In genomic region chr15:51504016-51504760, GRCm38 (mm10) we compare ENCODE assay signal across 21 mouse cellular contexts.
DNase-seq lines count a peak whose midpoint lies in the region; ATAC-seq and TF ChIP-seq lines count a peak whose summit lies in the region.
"Had no signal": no experiment of that assay in that cellular context is flagged by ENCODE, and none has a peak within 500 bp of the region (broad histone marks: within the 10 kb centered on the region; RNA-seq: fewer than 3 reads in every experiment).

No protein-coding gene starts in this region.

- H3K4me2 ChIP-seq in midbrain, embryonic 14.5 days (ENCODE audit: low read length): no peak overlapping the region
- H3K4me2 ChIP-seq in midbrain, embryonic 16.5 days (ENCODE audit: low read length): no peak overlapping the region
- H3K4me2 ChIP-seq in embryonic facial prominence, embryonic 13.5 days: no peak overlapping the region
- no peak overlapping the region for H3K4me2 ChIP-seq in limb, embryonic 14.5 days (replicated peaks; ENCODE audit: low read depth, low read length, severe bottlenecking)
- H3K4me2 ChIP-seq: liver, embryonic 12.5 days; neural tube, embryonic 12.5 days had no signal

- DNase-seq in embryo, embryonic 10 days (ENCODE audit: low spot score): peak; percentile 10
- DNase-seq in embryo, embryonic 9.5 days (ENCODE audit: extremely low spot score): no peak
- peak; percentile 8 for DNase-seq in midbrain, embryonic 14.5 days
- DNase-seq in limb, embryonic 14.5 days (ENCODE audit: low spot score): peak; percentile 5
- DNase-seq in spleen, adult 12 weeks (ENCODE audit: low spot score): no peak
- DNase-seq in urinary bladder, postnatal 10 days (ENCODE audit: low spot score): no peak
- DNase-seq: adrenal gland, postnatal 36 days; cerebellum, adult 9-10 months; gastrocnemius, postnatal 36 days; kidney, adult 11 months; lung, postnatal 10 days; right cerebral cortex, postnatal 4 days had no signal

- H3K9ac ChIP-seq in midbrain, embryonic 14.5 days (replicated peaks; ENCODE audit: low read length): no peak overlapping the region
- H3K9ac ChIP-seq in midbrain, embryonic 16.5 days (ENCODE audit: low read depth, low read length): no peak overlapping the region
- no peak overlapping the region for H3K9ac ChIP-seq in embryonic facial prominence, embryonic 13.5 days
- no peak overlapping the region for H3K9ac ChIP-seq in limb, embryonic 14.5 days (ENCODE audit: low read depth, low read length, severe bottlenecking)
- H3K9ac ChIP-seq: embryonic facial prominence, embryonic 15.5 days; liver, embryonic 12.5 days; neural tube, embryonic 12.5 days had no signal

- peaks cover 14% of the 10 kb centered on the region; the same call in 1 of the 2 replicates for H3K4me1 ChIP-seq in midbrain, embryonic 14.5 days (ENCODE audit: control insufficient read depth, insufficient read depth, low read length)
- peaks cover 6% of the 10 kb centered on the region for H3K4me1 ChIP-seq in midbrain, embryonic 16.5 days (ENCODE audit: control insufficient read depth, insufficient read depth, low read length)
- H3K4me1 ChIP-seq in embryonic facial prominence, embryonic 13.5 days: peaks cover 22% of the 10 kb centered on the region
- peaks cover 29% of the 10 kb centered on the region for H3K4me1 ChIP-seq in limb, embryonic 14.5 days (ENCODE audit: control insufficient read depth, insufficient read depth, low read length)
- H3K4me1 ChIP-seq: liver, embryonic 12.5 days; megakaryocyte, embryonic 14.5 days; neural tube, embryonic 12.5 days had no signal

- no peaks in the 10 kb centered on the region for H3K9me3 ChIP-seq in midbrain, embryonic 14.5 days (ENCODE audit: control insufficient read depth, low read length)
- no peaks in the 10 kb centered on the region for H3K9me3 ChIP-seq in midbrain, embryonic 16.5 days (replicated peaks; ENCODE audit: control insufficient read depth, low read length, poor library complexity, severe bottlenecking)
- H3K9me3 ChIP-seq in embryonic facial prominence, embryonic 13.5 days: no peaks in the 10 kb centered on the region
- no peaks in the 10 kb centered on the region for H3K9me3 ChIP-seq in limb, embryonic 14.5 days (ENCODE audit: control insufficient read depth, low read length)
- H3K9me3 ChIP-seq: embryonic facial prominence, embryonic 15.5 days; liver, embryonic 12.5 days; megakaryocyte, embryonic 14.5 days; neural tube, embryonic 12.5 days had no signal

- no peaks in the 10 kb centered on the region for H3K27me3 ChIP-seq in midbrain, embryonic 14.5 days (ENCODE audit: control insufficient read depth, insufficient read depth, low read length)
- no peaks in the 10 kb centered on the region for H3K27me3 ChIP-seq in midbrain, embryonic 16.5 days (ENCODE audit: control insufficient read depth, insufficient read depth, low read depth, low read length)
- H3K27me3 ChIP-seq in embryonic facial prominence, embryonic 13.5 days: no peaks in the 10 kb centered on the region
- H3K27me3 ChIP-seq in limb, embryonic 14.5 days (ENCODE audit: control insufficient read depth, insufficient read depth, low read length): no peaks in the 10 kb centered on the region
- H3K27me3 ChIP-seq: CH12.LX; embryonic facial prominence, embryonic 15.5 days; liver, embryonic 12.5 days; megakaryocyte, embryonic 14.5 days; neural tube, embryonic 12.5 days had no signal

- no peaks in the 10 kb centered on the region for H3K36me3 ChIP-seq in midbrain, embryonic 14.5 days (ENCODE audit: control insufficient read depth, insufficient read depth, low read length)
- H3K36me3 ChIP-seq in midbrain, embryonic 16.5 days (ENCODE audit: control insufficient read depth, insufficient read depth, low read length): no peaks in the 10 kb centered on the region
- H3K36me3 ChIP-seq in embryonic facial prominence, embryonic 13.5 days: no peaks in the 10 kb centered on the region
- H3K36me3 ChIP-seq in limb, embryonic 14.5 days (ENCODE audit: control insufficient read depth, insufficient read depth, low read length): no peaks in the 10 kb centered on the region
- H3K36me3 ChIP-seq: embryonic facial prominence, embryonic 15.5 days; liver, embryonic 12.5 days; neural tube, embryonic 12.5 days had no signal

- no peak overlapping the region for H3K4me3 ChIP-seq in midbrain, embryonic 14.5 days (replicated peaks; ENCODE audit: low read depth, low read length)
- H3K4me3 ChIP-seq in midbrain, embryonic 16.5 days (ENCODE audit: low read depth, low read length): no peak overlapping the region
- H3K4me3 ChIP-seq in embryonic facial prominence, embryonic 13.5 days: no peak overlapping the region
- no peak overlapping the region for H3K4me3 ChIP-seq in limb, embryonic 14.5 days (replicated peaks; ENCODE audit: low read length)
- H3K4me3 ChIP-seq: liver, embryonic 12.5 days; megakaryocyte, embryonic 14.5 days; neural tube, embryonic 12.5 days had no signal

- no peak for TF ChIP-seq POLR2A in limb, embryonic 14.5 days (IDR thresholded peaks at IDR 0.05; ENCODE audit: borderline replicate concordance, extremely low read depth, insufficient read depth, insufficient read length)

- H3K27ac ChIP-seq in midbrain, embryonic 14.5 days (replicated peaks; ENCODE audit: low read depth, low read length): no peak overlapping the region
- H3K27ac ChIP-seq in midbrain, embryonic 16.5 days (ENCODE audit: low read length): no peak overlapping the region; the same call in 1 of the 2 replicates
- peak overlapping the region; percentile 72 for H3K27ac ChIP-seq in embryonic facial prominence, embryonic 13.5 days
- peak overlapping the region; percentile 65 for H3K27ac ChIP-seq in limb, embryonic 14.5 days (replicated peaks; ENCODE audit: low read depth, low read length)
- H3K27ac ChIP-seq: kidney, postnatal 0 days; liver, embryonic 12.5 days; neural tube, embryonic 12.5 days; stomach, postnatal 0 days had no signal

- 87% methylated on average over 11 of the region's 11 CpGs for WGBS in midbrain, embryonic 14.5 days
- WGBS in midbrain, embryonic 16.5 days: 78% methylated on average over 11 of the region's 11 CpGs
- WGBS in embryonic facial prominence, embryonic 13.5 days: 56% methylated on average over 11 of the region's 11 CpGs
- 34% methylated on average over 11 of the region's 11 CpGs for WGBS in limb, embryonic 14.5 days

- ATAC-seq in midbrain, embryonic 14.5 days (ENCODE audit: low FRiP score, low TSS enrichment): no peak
- ATAC-seq in midbrain, embryonic 16.5 days: no peak
- no peak for ATAC-seq in embryonic facial prominence, embryonic 13.5 days (ENCODE audit: insufficient number of reproducible peaks, insufficient read depth, low FRiP score, low TSS enrichment, low read depth)
- ATAC-seq in limb, embryonic 14.5 days (ENCODE audit: low FRiP score, low read depth): peak; percentile 10; the same call in 1 of the 2 replicates
- ATAC-seq: liver, embryonic 12.5 days had no signal

Comparison
In these comparisons a context has a peak if more than half of its experiments do, and no peak if none do; other contexts are left out.
1. DNase-seq: peak in embryo, embryonic 10 days (single experiment), midbrain, embryonic 14.5 days (single experiment) and limb, embryonic 14.5 days (single experiment); none in embryo, embryonic 9.5 days (single experiment), spleen, adult 12 weeks (single experiment) and urinary bladder, postnatal 10 days (single experiment).
2. H3K27ac ChIP-seq: peak in embryonic facial prominence, embryonic 13.5 days (single experiment) and limb, embryonic 14.5 days (single experiment); none in midbrain, embryonic 14.5 days (single experiment) and midbrain, embryonic 16.5 days (single experiment).